Mouse (Mus musculus) neural tube, embryonic 14.5 days (tissue): ENCODE measurements around the gene Ugt1a2. TPM values are rescaled to one million over a fixed set of nuclear protein-coding genes. Genes with fewer than 3 reads are reported as not detected.

Experiments used
- ATAC-seq: fragments of 200-750 bp; cut with Nextera tagmentation; 2 replicates; pipeline ENCODE4 v1.8.0; 2017; ENCODE audit warnings: low read depth, mild to moderate bottlenecking, moderate TSS enrichment, moderate library complexity
- H3K27ac ChIP-seq: fragments of 300-500 bp; sonication (generic); 2 replicates; pipeline ENCODE4 v1.5.1; 2014; ENCODE audit warnings: low read depth, mild to moderate bottlenecking, control low read depth, low read length, moderate library complexity, mixed read lengths
- H3K27me3 ChIP-seq: fragments of 300-500 bp; sonication (generic); 2 replicates; pipeline ENCODE4 v1.6.1; 2014; ENCODE audit warnings: low read length; ENCODE audit not compliant: control insufficient read depth, insufficient read depth
- H3K36me3 ChIP-seq: fragments of 300-500 bp; sonication (generic); 2 replicates; pipeline ENCODE4 v1.6.1; 2014; ENCODE audit warnings: low read length, mixed read lengths; ENCODE audit not compliant: control insufficient read depth, insufficient read depth
- H3K4me1 ChIP-seq: fragments of 300-500 bp; sonication (generic); 2 replicates; pipeline ENCODE4 v1.6.1; 2014; ENCODE audit warnings: low read length; ENCODE audit not compliant: control insufficient read depth, insufficient read depth
- H3K4me2 ChIP-seq: fragments of 300-500 bp; sonication (generic); 2 replicates; pipeline ENCODE4 v1.6.1; 2014; ENCODE audit warnings: mild to moderate bottlenecking, low read depth, low read length, control low read depth
- H3K4me3 ChIP-seq: fragments of 300-500 bp; sonication (generic); 2 replicates; pipeline ENCODE4 v1.5.1; 2014; ENCODE audit warnings: low read depth, low read length, control low read depth, mixed read lengths
- H3K9ac ChIP-seq: fragments of 300-500 bp; sonication (generic); replicated peaks from 2 replicates; pipeline ENCODE4 v1.6.1; 2014; ENCODE audit warnings: low read depth, mild to moderate bottlenecking, control low read depth, low read length, mixed read lengths
- H3K9me3 ChIP-seq: fragments of 300-500 bp; sonication (generic); 2 replicates; pipeline ENCODE4 v1.6.1; 2016; ENCODE audit warnings: low read length; ENCODE audit not compliant: control insufficient read depth
- WGBS: fragments of 180-500 bp; shearing (Covaris S2); extraction: QIAGEN DNeasy Blood & Tissue Kit; methylation state at CpG from one replicate; pipeline ENCODE4 v1.1.7; 2014; 5-methylcytosine and 5-hydroxymethylcytosine counted together
- polyA plus RNA-seq: library from polyadenylated mRNA; unstranded; fragments of >200 nt; fragmentation: Nextera tagmentation; extraction: Ambion mirVana; gene quantifications from 2 replicates; pipeline ENCODE4 v1.2.1, GENCODE M21; 2014

Gene Ugt1a2
- polyA plus RNA-seq, 1 experiment from 2014 or later, result 0.15 TPM

DNA sequence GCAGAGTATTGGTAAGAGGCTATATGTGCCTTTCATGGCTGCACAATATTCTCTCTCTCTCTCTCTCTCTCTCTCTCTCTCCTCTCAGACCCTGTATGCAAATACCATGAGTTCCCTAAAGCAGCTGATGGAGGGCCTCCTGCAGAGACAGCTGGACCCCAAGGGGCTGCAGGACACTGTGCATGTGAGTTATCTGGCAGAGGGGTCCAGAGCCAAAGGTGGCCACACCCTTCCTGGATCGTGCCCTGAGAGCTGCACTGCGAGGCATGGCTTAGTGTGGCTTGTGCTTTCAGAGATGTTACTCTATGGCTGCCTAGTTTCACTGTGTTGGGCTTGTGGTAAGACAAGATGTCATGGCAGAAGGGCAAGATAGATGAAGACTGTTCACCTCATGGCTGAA is 47.3 kb downstream of the Ugt1a2 start:
- peaks cover 92% of the 10 kb centered on the region for H3K9me3 ChIP-seq
- 51% methylated on average over 2 of the region's 2 CpGs for whole genome bisulfite sequencing
- no peak overlapping the region for H3K9ac ChIP-seq
- no peaks in the 10 kb centered on the region for H3K4me1 ChIP-seq
- H3K4me2 ChIP-seq, result no peak overlapping the region
- H3K27ac ChIP-seq, result no peak overlapping the region
- no peaks in the 10 kb centered on the region for H3K36me3 ChIP-seq
- no peak overlapping the region for H3K4me3 ChIP-seq
- ATAC-seq, result 0 out of 2 replicates have a peak, but pooled peaks have one; percentile 3
- H3K27me3 ChIP-seq, result no peaks in the 10 kb centered on the region

DNA sequence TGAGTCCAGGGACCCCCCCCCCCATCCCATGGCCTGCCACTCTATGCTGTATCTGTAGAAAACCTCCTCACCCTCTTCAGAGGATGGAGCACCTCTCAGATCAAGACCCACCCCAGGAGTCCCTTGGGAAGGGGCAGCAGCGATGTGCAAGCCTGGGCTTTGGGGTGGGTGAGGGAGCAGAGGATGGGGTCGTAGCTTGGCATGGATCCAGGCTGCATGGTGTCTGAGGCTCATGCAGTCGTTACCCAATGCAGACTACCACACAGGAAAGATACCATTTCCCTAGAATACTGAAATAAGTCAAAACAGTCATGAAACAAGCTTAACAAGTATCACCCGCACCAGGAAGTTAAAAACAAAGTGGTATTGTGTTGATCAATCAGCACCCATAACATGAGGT is 48.3 kb downstream of the Ugt1a2 start:
- Histone ChIP-seq H3K27ac (no peak overlapping the region), H3K4me3 (no peak overlapping the region), H3K4me1 (no peaks in the 10 kb centered on the region), H3K27me3 (no peaks in the 10 kb centered on the region), H3K36me3 (no peaks in the 10 kb centered on the region), H3K9me3 (peaks cover 89% of the 10 kb centered on the region), H3K9ac (no peak overlapping the region), H3K4me2 (no peak overlapping the region)
- 68% methylated on average over 4 of the region's 4 CpGs for WGBS
- no peak for ATAC-seq

DNA sequence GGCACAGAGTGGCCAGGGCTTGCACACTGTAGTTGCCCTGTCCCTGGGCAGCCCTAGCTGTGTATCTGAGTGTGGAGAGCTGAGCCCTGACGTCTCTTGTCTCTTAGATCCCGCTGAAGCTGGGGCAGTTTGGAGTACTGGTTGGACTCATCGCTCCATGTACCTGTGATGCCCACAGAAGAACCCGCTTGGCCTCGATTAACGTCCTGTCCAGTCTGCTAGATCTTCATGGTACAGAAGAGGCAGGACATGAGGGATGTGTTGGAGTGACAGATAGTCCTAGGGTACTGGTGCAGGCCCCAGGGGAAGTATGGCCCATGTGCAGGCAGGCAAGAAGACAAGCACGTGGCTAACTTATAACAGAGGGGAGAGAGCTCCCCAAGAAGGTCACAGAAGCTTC is 49.2 kb downstream of the Ugt1a2 start:
- Histone ChIP-seq H3K4me1 (no peaks in the 10 kb centered on the region), H3K27me3 (no peaks in the 10 kb centered on the region), H3K9ac (no peak overlapping the region), H3K36me3 (no peaks in the 10 kb centered on the region), H3K4me2 (no peak overlapping the region), H3K27ac (no peak overlapping the region), H3K9me3 (peaks cover 88% of the 10 kb centered on the region), H3K4me3 (no peak overlapping the region)
- ATAC-seq, result no peak
- 80% methylated on average over 7 of the region's 7 CpGs for WGBS

DNA sequence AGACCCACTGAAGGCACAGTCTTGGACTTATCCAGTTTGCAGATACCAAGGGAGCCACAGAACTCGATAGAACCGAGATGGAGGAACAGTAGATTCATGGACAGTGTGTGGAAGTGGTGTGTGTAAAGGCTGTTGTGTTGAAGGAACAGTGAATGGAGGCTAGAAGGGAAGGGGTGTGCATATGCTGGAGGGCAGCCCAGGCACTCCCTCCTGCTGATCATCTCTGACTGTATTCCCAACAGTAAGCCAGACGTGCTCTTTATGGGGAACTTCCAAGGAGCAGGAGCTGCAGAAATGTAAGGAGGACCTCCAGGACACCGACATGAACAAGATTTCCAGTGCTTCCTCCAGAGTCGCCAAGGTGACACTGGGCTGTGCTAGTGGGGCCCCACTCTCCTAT is 49.6 kb downstream of the Ugt1a2 start:
- H3K27me3 ChIP-seq, result no peaks in the 10 kb centered on the region
- H3K9ac ChIP-seq, result no peak overlapping the region
- no peaks in the 10 kb centered on the region for H3K36me3 ChIP-seq
- no peaks in the 10 kb centered on the region for H3K4me1 ChIP-seq
- WGBS, result 84% methylated on average over 5 of the region's 5 CpGs
- H3K4me2 ChIP-seq, result no peak overlapping the region
- ATAC-seq, result no peak
- no peak overlapping the region for H3K27ac ChIP-seq
- no peak overlapping the region for H3K4me3 ChIP-seq
- peaks cover 88% of the 10 kb centered on the region for H3K9me3 ChIP-seq

DNA sequence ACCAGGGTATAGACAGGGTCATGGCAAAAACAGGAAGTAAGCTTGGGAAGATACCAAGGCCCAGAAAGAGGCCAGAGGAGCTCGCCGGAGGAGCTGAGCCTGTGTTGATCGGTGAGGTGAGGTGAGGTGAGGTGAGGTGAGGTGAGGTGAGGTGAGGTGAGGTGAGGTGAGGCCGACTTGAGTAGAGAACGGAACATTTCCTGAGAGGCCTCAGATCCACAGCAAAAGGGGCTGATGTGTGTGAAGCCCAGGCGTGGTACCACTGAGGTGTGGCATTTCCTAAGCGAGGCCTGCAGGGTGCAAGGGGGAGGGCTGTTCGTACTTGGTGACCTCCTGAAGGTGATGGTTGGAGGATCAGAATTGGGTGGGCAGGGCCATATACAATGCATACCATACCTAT is 52.7 kb downstream of the Ugt1a2 start:
- 78% methylated on average over 8 of the region's 8 CpGs for WGBS
- H3K4me2 ChIP-seq, result no peak overlapping the region
- H3K27ac ChIP-seq, result no peak overlapping the region
- no peaks in the 10 kb centered on the region for H3K36me3 ChIP-seq
- no peak overlapping the region for H3K9ac ChIP-seq
- no peaks in the 10 kb centered on the region for H3K4me1 ChIP-seq
- no peak overlapping the region for H3K4me3 ChIP-seq
- no peaks in the 10 kb centered on the region for H3K27me3 ChIP-seq
- ATAC-seq, result no peak
- H3K9me3 ChIP-seq, result peaks cover 85% of the 10 kb centered on the region

DNA sequence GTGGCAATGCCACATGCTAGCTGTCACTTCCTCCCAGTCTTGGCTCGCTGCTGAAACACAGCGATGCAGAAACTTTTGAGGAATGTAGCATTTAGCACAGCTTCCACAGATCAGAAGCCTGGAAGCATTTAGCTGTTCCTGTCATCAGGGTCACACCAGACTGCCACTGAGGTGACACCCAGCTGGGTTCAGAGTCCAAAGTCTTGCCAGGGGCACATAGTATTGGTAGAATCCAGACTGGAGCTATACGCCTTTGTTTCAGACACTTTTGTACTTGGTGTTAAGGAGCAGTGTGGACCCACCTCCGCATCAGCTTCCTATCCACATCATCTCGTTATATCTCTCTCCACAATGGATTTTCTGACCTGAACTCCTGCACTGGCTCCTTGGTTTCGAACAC is 53.1 kb downstream of the Ugt1a2 start:
- no peaks in the 10 kb centered on the region for H3K4me1 ChIP-seq
- no peak overlapping the region for H3K9ac ChIP-seq
- no peaks in the 10 kb centered on the region for H3K27me3 ChIP-seq
- H3K9me3 ChIP-seq, result peaks cover 84% of the 10 kb centered on the region
- no peak overlapping the region for H3K27ac ChIP-seq
- no peak overlapping the region for H3K4me2 ChIP-seq
- no peaks in the 10 kb centered on the region for H3K36me3 ChIP-seq
- 77% methylated on average over 6 of the region's 6 CpGs for WGBS
- no peak overlapping the region for H3K4me3 ChIP-seq
- no peak for ATAC-seq

DNA sequence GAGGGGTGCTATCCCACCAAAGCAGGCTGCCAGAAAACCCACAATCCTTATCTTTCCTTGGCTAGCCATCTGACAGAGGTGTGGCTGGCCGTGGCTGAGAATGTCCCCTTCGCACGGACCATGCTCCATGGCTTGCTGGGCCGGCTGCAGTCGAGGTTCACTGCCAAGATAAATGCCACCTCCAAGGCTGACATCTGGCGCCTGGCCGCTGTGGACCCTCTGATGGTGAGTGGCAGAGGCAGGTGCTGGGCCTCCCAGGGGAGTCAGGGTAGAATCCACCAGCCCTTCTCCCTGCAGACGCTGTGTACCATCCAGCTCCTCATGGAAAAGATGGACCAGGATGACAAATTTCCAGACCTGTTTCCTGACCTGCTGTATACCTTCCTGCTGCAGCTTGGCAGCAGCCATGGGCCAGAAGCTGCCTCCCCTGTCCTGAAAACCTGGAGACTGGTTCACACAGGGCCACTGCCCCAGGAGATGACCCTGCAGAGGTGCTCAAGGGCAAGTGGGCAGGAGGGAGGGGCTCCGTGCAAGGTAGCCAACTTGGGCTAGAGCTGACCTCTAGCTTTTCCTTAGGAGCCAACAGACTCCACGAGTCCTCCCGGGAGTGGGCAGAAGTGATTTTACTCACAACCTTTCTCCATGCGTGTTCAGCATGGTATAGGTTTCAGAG is 54.5 kb downstream of the Ugt1a2 start:
- no peaks in the 10 kb centered on the region for H3K27me3 ChIP-seq
- H3K27ac ChIP-seq, result no peak overlapping the region
- 89% methylated on average over 12 of the region's 12 CpGs for WGBS
- H3K4me2 ChIP-seq, result no peak overlapping the region
- no peaks in the 10 kb centered on the region for H3K36me3 ChIP-seq
- H3K9ac ChIP-seq, result no peak overlapping the region
- peaks cover 71% of the 10 kb centered on the region for H3K9me3 ChIP-seq
- H3K4me3 ChIP-seq, result no peak overlapping the region
- no peak for ATAC-seq
- H3K4me1 ChIP-seq, result no peaks in the 10 kb centered on the region

DNA sequence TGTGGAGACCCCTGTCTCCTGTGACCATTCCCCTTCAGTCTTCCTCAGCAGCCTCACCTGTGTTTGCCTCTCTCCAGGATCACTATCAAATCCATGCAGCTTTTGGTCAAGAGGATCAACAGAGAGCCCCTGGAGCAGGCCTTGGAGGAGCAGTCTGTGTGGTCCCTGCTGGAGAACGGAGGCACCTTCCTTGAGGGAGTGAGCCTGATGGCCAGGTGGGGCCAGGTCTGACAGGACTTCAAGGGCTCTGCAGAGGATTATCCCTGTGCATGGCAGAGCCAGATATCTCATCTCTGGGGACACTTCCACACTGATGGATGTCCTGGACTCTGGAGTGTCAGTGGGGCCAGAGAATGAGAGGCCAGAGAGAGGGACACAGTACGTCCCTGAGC is 55.1 kb downstream of the Ugt1a2 start:
- ATAC-seq, result no peak
- Histone ChIP-seq H3K9me3 (peaks cover 65% of the 10 kb centered on the region), H3K27ac (no peak overlapping the region), H3K9ac (no peak overlapping the region), H3K27me3 (no peaks in the 10 kb centered on the region), H3K4me2 (no peak overlapping the region), H3K4me1 (no peaks in the 10 kb centered on the region), H3K36me3 (0 out of 2 replicates have a peak, but pooled peaks cover 3% of the 10 kb centered on the region), H3K4me3 (no peak overlapping the region)
- 59% methylated on average over 2 of the region's 2 CpGs for WGBS

DNA sequence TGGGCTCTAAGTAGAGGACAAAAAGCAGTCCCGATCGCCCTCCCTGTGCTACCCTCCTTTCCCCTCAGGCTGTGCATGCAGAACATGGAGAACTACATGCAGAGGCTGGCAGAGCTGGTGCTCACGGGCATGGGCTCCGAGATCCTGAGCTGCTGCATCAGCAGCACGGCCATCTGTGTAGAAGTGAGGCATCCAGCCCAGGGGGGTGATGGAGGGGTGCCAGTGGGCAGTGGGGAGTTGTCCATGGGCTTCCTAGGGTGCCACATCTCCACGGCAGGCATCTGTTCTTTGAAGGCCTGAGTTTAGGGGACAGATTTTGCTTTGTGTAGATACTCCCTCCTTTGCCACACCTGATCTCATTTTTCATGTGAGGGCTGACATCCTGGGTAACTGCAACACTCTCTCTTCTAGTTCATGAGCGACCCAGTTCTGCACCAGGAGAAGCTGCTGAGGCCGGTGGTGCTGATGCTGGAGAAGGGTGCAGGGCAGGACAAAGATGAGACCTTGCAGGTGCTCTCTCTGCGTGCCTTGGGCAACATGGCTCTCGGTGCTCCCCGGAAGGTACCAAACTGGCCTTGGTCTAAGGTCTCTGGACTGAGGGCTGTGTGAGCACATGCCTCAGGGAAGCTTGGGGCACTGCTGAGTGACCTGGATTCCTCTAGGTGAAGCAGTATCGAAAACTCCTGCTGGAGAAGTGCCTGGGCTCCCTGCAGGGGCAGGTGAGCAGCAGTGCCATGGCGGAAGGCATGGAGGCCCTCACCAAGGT is 55.8 kb downstream of the Ugt1a2 start:
- Histone ChIP-seq H3K4me3 (no peak overlapping the region), H3K27ac (no peak overlapping the region), H3K36me3 (0 out of 2 replicates have a peak, but pooled peaks cover 9% of the 10 kb centered on the region), H3K4me1 (no peaks in the 10 kb centered on the region), H3K27me3 (no peaks in the 10 kb centered on the region), H3K9me3 (peaks cover 58% of the 10 kb centered on the region), H3K9ac (no peak overlapping the region), H3K4me2 (no peak overlapping the region)
- 81% methylated on average over 13 of the region's 13 CpGs for WGBS
- no peak for ATAC-seq
